Mouse (Mus musculus) cerebellum, postnatal 10 days (tissue): Measurements from ENCODE around the gene 2700049A03Rik.

Experiments
- DNase-seq, 2 experiments: peaks; one replicate each; pipeline ENCODE4 v3.0.0; 2021; ENCODE audit warnings: mixed read lengths in 2 of 2

The 2700049A03Rik gene

DNA sequence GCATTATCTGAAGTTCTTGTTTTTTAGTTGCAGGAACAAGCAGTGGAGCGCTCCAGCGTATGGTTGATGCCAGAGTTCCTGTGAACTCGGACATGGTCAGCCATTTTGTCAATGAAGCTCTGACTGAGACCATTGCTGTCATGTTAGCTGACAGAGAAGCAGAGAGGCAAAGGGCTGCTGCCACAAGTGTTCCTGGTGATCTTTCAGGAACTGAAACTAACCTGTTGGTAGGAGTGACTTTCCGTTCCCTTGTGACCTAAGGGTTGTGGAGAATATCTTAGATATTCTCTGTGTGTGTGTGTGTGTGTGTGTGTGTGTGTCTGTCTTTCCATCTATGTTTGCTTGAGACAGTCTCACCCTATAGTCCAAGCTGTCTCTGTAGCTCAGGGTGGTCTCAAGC, 47.7 kb downstream of the 2700049A03Rik start:
- DNase-seq = no peak

DNA sequence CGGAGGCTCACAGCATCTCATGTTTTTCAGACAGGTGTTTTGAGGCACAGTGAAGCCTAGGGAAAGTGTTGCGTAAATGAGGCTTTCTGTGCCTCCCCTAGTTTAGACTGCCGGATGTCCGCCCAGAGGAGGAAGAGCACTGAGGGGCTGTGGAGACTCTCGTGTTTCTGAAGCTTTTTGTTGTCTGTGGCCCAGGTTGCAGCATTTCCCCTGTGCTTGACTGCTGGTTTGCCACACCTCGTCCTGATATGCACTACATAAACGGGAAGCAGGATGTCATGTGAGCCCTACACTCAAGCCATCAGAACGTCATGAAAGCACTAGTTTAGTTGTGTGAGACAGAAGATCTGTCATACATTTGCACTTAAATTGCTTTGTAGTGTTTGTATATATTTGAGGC, 56.1 kb downstream of the 2700049A03Rik start:
- no peak for DNase-seq

DNA sequence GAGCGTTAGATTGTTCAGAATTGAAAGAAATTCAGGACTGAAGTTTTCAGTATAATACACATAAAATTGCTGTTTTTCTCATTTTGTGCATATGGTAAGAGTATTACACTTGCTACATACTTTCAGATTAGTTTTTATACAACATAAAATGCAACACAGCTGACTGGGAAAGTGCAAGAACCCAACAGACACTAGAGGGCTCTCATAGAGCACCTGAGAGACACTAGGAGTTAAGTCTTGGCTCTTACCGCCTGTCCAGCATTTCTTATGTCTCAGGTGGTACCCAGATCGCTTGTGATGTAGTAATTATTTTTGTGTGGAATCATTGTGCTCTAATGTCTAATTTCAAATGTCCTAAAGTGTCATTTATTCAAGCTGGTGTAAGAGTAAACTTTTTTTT, 61.0 kb downstream of the 2700049A03Rik start:
- peak; percentile 48 to 50 for DNase-seq

DNA sequence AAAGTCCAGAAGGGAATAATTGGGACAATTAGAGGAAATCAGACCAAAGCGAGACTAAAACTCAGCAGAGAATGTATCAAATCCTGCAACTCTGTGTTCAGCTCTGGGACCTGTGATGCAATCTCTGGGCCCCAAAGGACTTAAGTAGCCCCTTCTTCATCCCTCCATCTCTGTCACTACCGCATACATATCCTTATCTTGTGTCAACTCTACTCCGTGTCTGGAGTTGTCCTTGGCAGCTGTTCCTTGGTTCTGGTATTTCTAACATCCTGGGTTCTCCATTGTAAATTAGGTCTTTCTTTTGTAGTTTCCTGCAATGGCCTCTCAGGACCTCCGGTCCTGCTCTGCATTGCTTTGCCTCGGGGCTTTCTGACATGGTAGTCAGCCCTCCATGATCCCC, 65.1 kb downstream of the 2700049A03Rik start:
- DNase-seq = no peak

DNA sequence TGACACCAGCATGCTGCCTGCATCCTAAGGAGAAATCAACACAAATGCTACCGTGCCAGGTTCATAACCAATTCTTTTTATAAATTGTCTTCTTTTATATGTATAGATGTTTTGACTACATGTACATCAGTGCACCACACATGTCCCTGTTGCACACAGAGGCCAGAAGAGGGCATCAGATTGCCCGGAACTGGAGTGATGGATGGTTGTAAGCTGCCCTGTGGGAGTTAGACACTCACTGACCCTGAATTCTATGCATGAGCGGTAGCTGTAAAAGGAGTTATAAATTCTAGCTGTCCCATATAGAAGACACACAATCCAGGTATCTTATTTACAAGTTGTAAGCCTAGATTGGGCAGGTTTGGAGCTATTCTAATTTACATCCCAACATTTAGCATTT, 67.7 kb downstream of the 2700049A03Rik start:
- DNase-seq = peak; percentile 25 to 27

DNA sequence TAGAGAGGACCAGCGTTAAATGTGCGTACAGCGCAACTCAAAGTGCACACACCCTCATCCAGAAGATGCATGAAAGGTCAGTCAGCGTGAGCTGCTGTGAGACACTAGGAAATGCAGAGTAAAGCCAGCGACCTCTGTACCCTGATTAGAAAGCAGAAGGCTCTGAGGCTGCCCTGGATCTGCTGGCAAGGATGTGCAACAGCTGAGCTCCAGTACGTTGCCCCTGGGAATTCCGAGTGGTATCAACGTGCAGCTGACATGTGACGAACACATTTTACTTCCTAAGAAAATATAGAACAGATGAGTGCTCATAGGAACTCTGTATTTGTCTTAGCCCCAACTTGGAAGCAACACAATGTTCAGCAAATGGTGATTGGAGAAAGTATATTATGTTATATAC, 80.5 kb downstream of the 2700049A03Rik start:
- peak; percentile 22 to 36 for DNase-seq

DNA sequence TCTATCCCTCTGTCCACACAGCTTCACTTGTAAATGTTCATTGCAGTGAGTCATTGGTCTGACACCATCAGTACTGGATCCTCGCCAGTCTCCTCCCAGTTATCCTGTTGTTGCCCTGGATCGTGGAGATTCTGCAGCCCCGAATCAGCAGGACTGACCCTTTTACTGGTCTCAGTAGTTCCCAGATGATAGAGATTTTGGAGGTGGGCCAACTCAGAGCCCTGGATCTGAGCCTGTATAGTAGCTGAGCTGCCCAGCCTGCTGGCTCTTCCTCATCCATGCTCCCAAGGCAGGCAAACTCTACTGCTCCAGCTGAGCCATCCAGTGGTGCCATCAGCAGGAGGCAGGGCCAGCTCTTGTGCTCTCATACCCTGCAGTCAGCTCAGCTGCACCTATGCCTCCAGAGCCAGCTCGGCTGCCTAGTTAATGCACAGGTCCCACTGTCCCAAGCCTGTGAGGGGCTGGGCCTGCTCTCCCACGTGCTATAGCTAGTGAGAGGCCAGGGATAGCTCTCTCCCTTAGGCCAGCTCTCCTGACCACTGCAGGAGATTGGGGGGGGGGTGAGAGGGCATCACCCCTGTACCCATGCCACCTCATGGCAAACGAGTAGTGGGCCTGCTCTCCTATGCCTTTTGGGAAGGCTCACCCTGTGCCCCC, 81.3 kb downstream of the 2700049A03Rik start:
- peak; percentile 63 to 68 for DNase-seq

DNA sequence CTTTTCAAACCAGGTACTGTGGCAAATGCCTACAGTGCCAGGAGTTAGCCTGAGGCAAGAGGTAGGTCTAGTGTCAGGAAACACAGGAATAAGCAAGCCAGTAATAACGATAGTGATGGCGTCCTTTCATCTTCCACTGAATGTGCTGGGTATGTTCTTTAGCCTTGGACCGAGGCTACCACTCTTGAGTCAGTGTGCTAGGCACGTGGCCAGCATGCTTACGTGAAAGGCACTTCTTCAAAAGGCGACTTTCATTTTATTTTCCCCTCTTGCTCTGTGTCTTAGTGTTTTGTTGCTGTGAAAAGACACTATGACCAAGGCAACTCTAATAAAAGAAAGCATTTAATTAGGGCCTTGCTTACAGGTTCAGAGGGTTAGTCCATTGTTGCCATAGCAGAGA, 86.1 kb downstream of the 2700049A03Rik start:
- no peak for DNase-seq

DNA sequence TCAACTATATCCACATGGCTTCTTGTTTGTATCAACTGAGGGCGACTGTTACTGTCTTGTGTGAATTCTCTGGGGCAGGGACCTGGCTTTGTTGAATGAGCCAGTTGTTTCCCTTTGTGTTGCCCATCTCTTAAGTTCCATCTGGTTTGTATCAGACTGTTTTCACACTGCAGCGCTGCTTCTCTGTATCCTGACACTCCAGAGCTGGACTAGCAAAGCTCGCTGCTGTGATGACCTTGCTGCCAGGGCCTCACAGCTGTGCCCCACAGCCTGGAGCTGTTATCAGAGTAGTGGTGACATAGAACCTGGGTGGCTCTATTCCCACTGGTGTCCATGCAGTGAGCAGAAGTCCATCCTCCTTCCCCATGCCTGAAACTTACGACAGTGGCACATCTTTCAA, 91.1 kb downstream of the 2700049A03Rik start:
- DNase-seq = no peak

DNA sequence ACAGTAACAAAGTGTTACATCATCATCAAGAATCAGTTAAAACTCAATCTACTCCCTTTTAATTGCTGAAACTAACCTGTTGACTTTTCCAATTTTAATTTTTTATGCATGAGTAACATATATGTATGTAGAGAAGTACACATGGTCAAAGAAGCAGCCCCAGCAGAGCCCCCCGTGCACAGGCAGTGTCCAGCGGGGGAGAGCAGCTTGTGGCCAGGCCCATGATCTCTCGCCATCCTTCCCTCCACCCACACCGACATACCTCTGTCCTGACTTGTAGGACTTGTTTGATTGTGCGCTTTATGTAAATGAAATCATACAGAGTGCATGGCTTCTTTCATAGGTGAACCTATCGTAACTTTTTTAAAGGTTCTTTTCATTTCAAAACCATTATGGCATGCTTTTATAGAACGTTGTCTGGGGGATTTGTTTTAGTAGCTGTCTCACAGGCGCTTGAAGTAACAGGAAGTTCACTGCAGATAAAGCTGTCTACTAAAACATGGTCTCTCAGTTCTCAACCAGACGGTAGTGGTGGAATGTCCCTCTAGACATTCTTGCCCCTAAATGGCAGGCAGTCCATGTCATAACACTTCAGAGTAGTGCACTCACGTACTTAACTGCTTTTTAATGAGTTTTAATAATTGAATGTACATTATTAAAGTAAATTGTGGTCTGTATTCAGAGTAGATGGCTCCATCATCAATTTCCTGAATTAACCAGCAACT, 92.4 kb downstream of the 2700049A03Rik start:
- DNase-seq = no peak

DNA sequence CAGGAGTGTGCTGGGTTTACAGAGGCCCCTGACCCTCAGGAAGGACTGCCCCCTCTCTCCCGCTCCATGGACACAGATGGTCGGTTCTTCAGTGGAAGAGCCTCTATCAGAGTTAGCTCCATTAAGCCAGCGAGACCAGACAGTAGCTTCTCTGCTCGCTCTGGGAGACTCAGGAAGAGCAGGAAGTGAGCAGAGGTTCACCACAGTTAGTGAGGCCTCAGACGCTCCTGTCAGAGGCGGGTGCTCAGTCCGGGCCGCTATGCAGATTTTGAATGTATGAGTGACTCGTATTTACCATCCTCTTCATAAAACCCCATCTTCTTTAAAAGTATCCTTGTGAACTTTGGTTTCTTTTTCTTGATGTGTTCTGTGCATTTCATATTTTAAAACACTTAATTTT, 94.9 kb downstream of the 2700049A03Rik start:
- no peak for DNase-seq

DNA sequence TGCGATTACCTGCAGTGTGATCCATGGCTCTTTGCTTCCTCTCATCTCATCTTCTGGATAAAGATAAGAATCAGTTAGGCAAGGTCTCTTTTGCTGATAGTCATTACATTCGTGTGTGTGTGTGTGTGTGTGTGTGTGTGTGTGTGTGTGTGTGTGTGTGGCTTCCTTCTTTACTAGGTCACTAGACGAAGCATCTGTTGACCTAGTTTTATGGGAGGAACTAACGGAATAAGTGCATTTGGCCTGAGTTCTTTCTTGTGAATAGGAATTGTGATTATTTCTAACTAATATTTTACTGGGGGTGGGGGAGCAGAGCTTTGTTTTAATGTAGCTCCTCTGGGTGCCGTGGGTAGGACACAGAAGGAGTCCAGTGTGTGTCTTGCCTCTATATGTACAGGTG, 96.8 kb downstream of the 2700049A03Rik start:
- no peak for DNase-seq

DNA sequence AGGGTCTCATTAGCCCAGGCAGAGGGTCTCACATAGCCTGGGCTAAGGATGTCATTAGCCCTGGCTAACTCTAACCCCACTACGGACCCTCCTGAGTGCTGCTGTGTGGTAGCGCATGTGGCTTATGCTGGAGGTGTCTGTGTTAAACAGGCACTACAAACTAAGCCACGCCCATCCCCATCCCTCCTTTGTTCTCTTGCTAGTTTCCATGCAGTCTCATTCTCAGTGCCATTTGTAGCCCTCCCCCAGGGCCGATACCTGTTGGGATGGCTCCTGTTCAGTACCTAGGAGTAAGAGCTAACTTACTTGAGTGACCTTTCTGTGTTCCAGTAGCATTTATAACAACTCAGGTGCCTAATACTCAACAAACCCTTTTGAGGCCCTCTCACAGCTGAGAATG, 100.4 kb downstream of the 2700049A03Rik start:
- no peak for DNase-seq

DNA sequence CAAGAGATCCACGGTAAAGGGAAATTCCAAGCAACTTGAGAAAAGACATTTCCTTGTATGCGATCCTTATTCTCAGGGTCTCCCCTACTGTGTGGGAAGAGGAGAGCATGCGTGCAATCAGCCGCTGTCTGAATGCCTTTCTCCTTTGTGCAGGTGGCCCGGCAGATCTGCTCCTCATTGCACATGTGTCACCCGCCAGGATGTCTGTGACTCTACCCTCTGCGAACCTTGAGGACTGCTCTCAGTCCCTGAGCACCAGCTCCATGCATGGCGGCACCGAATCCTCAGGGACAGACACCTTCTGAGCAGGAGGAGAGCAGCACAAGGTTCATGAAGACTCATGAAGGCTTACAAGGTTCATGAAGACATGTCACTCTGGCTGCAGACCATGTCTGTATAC, 106.1 kb downstream of the 2700049A03Rik start:
- DNase-seq = no peak

DNA sequence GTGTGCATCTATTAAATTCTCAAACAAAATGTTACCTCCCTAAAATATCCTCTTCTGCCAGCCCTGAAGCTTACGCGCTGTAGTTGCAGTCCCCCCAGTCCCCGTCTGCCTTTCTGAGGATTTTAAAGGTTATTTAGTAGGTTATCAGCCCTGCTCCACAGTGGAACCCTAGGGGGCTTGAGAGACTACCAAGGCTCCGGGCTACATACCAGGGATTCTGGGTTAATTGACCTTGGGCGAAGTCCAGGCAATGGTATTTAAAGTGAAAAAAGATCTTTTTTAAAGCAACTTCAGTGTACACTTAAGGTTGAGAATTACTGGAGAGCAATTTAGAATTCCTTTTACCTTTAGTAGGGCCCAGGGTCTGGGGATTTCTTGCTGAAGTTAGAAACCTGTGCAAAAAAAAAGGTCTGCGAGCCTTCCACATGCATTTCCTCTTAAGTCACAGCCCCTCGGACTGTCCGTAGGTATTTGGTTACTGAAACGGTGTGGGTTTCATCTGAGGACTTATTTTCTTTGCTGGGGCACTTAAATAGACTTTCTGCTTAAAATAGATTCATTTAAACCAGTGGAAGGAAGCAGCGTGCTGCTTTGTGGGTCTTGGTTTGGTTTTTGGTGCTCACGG, 108.2 kb downstream of the 2700049A03Rik start:
- no peak for DNase-seq

DNA sequence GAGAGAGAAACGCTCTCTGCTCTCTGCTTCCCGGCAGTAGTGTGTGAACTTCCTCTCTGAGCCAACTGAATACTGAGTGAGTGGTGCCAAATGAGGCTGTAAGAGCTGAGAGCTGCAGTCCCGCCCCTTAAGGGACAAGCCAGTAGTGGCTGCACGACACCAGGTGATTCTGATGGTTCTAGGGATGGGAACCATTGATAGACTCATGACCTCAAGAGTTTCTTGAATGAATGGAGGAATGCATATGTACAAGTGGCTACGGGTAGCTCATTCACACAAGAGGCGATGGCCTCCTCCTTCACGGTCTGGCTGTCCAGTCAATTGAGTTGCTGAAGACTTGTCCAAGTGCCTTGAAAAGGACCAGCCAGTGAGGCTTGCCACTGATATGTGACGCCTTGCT, 110.5 kb downstream of the 2700049A03Rik start:
- no peak for DNase-seq

DNA sequence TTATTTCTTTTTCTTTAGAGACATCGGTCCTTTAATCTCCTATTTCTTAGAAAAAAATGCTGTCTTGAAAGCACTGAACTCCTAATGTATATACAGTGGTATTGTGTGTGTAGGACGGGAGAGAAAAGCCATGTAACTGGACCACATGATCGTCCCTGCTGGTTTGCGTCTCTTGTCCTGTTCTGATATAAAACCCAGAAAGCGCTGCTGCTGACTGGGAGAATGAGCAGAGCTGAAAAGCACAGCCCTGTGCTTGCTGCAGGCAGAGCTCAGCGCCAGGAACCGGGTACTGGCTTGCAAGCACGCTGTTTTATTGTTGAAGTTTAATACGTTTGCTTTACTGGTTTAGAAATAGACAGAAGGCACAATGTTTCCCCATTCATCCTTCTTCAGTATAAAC, 112.7 kb downstream of the 2700049A03Rik start:
- peak in 1 of 2 experiments; percentile 13 for DNase-seq

DNA sequence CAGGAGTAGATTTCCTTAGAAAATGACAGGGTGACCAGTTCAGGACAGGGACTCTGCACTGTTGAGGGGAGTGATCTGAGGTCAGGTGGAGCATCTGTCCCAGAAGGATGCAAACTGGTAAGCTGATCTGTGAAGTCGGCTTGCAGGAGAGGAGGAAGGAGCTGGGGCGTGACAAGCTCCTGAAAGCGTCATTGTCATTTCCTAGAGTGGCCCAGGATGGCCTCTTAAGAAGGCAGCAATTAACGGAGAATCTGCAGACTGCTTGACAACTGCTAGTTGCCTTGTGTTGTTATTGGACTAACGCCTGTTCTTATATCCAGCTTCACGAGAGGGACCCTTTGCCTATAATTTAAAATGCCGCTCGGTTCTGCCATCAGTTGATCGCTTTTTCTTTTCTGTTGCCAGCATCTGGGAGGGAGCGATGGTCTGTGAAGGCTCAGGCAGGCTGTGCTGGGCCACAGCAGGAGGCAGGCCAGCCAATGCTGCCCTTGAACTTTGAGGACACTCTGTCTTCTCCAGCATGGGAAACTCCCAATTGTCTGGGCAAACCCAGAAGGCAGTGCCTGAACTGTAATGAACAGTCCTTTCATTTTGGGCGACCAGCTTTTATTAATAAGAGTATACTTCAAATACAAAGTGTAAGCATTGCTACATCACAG, 116.0 kb downstream of the 2700049A03Rik start:
- DNase-seq = no peak

DNA sequence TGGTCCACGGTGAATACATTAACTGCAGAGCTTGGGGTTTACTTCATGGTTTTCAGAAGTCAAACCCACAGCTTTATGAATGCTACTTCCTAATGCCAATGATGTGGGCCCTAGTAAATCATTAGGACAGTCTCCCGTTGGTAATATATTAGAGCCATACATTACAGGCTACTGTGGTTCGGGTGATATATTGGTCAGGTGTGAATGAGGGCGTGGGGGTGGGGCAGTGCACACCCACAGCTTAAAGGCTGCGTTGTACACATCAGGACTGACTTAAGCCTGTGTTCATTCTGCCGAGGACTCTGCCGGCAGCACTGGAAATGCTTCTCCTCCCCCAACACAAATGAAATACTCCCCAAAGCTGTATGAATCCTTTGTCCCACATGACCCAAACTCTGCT, 118.1 kb downstream of the 2700049A03Rik start:
- no peak for DNase-seq

DNA sequence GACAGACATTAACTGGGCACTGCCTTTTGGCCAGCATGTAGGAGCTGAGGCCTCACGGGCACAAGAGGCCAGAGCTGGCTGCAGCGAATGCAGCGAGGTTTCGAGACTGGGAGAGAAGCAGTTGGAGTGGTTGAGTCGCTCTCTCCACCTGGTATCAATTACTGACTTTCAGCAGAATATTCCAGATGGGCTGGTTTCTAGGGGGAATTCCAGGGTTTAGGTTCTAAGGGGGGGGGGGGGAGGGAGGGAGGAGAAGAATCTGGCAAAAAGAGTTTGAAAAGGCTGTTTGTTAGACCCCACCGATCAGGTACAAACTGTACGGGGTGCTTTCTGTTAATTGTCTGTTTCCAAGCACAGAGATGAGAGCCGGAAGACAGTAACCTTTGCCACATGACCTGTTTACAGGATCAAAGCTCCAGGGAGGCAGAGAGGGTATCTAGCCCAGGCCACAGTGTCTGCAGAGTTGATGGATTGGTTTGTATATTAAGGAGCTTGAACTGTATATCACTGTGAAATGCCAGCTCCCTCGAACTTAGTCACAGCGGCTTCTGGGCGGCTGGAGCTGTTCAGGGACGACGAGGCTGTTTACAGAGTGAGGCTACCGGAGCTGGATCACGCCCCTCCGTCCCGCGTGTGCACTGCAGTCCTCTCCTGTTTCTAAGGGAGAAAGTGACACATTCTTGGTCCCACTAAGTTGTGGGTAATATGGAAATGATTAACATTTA, 121.7 kb downstream of the 2700049A03Rik start:
- no peak for DNase-seq

DNA sequence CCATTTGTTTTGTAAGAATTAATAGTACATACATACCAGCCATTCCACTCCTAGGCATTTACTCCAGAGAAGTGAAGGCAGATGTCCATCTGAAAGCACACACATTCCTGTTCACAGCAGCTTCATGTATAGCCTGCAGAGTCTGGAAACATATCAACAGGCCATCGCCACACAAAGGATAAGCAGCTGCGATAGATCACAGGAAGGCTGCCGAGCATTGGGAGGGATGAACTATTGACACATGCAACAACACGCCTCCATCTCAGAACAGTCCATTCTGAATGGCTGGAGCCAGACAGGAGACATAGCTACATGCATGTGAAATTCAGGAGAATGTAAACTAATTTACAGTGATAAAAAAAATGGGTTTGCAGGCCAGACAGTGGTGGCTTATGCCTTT, 127.6 kb downstream of the 2700049A03Rik start:
- no peak for DNase-seq

DNA sequence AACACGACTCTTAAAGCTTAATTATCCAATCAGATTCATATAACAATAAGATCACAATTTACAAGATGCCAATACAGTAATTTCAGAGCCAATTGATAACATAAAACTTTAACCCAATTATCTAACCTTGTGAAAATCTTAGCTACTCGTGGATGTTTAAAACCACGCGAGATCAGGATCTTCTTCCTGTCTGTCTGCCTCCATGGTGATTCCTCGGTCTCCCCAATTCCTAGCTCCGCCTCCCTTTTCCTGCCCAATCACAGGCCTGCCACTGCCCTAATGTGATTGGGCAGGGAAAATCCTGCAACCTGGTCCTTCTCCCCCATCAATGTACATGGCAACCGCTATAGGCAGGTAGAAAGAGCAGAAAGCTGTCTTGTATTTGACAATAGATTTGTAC, 132.7 kb downstream of the 2700049A03Rik start:
- DNase-seq = no peak

DNA sequence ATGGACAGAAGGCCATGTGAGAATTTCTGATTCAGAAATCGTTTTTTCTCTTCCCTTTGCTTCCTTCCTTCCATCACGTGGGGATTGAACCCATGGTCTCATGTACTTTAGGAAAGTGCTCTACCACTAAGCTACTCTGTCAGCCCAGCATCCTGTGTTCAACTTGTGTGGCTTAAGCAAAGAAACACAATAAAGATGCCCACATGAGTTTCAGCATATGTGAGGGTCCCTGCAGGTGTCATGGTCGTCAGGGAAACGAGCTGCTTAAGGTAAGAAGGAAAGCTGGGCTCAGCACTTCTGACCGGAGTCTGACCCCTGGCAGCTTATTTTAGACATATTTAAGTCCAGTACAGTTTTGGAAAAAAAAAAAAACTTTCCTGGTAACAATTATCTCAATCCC, 134.5 kb downstream of the 2700049A03Rik start:
- DNase-seq = no peak
